Mouse (Mus musculus): ENCODE results near the gene Colgalt1. TPM values are rescaled to one million over a fixed set of nuclear protein-coding genes. Genes with fewer than 3 reads are reported as not detected.

Colgalt1 gene
- total and polyA plus RNA-seq, 3 experiments = 50.9 to 102 (median 59.0) TPM

DNA sequence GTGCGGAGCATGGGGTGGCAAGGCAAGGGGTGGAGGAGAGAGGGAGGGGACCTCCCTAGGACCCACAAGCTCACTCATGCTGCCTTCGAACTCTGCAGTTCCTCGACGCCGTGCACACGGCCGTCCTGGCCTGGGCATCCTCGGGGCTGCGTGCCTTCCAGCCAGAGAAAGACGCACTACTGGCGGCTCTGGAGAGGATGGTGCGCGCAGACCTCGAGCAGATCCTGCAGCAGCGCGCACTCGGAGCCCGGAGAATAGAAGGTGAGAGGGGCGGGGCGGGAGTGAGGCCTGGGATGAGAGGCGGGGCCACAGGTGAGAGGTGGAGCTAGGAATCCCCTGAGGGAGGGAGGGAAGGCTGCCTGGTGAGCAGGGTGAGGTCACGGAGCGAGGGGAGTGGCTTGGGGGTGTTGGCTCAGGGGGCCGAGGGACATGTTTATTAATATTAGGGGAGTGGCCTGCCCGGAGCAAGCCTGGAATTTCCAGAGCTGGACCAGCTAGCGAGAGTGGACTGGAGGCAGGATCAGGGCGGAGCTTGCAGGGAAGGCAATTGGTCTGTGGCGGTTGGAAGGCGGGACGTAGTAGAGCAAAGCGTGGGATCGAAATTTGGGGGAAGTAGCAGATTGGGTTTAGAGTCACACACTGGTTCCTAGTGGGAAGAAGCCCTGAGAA, 8.0 kb upstream of the Colgalt1 start (continued):
- TF ChIP-seq CHD1 (IDR thresholded peaks at IDR 0.05; ENCODE audit: low read depth, low read length) (no peak), ZMIZ1 (IDR thresholded peaks at IDR 0.05; ENCODE audit: low read depth, low read length) (no peak), GABPA (IDR thresholded peaks at IDR 0.05; ENCODE audit: low read depth, low read length) (no peak)

DNA sequence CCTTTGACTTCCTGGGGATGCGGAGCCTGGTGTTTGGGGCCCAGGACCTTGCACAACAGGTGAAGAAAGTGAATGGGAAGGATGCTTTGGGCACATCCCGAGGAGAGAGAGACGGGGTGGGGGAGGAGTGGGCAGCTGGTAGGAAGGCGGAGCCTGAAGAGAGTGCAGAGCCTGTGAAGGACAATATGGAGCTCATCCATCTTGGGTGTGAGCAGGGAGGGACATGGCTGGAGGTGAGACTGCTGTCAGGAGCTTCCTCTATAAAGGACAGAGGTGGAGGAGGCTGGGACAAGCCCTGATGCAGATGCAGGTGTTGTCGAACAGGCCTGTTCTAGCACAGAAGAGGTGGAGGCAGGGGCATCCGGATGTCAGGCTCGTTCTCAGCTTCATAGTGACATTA, 6.8 kb upstream of the Colgalt1 start:
- no peaks in the 10 kb centered on the region for H3K9me3 ChIP-seq (replicated peaks; ENCODE audit: insufficient read depth, low read length)
- no peaks in the 10 kb centered on the region for H3K36me3 ChIP-seq (ENCODE audit: control insufficient read depth in 1 of 2, insufficient read depth in 2 of 2, low read length in 2 of 2)
- no peaks in the 10 kb centered on the region for H3K27me3 ChIP-seq (ENCODE audit: control insufficient read depth in 1 of 2, insufficient read depth in 2 of 2, low read length in 2 of 2)
- TF ChIP-seq MAZ (IDR thresholded peaks at IDR 0.05; ENCODE audit: low read depth, low read length) (no peak), USF1 (IDR thresholded peaks at IDR 0.05; ENCODE audit: low read depth, low read length) (no peak), ZMIZ1 (IDR thresholded peaks at IDR 0.05; ENCODE audit: low read depth, low read length) (no peak), TAL1 (IDR thresholded peaks at IDR 0.05; ENCODE audit: low read length) (no peak), E2F4 (IDR thresholded peaks at IDR 0.05; ENCODE audit: borderline replicate concordance, low read depth, low read length) (no peak), CHD2 (IDR thresholded peaks at IDR 0.05; ENCODE audit: low read length) (no peak), POLR2AphosphoS5 (IDR thresholded peaks at IDR 0.05; ENCODE audit: borderline replicate concordance, low read depth, low read length) (no peak), GABPA (IDR thresholded peaks at IDR 0.05; ENCODE audit: low read depth, low read length) (no peak), POLR2A (IDR thresholded peaks at IDR 0.05; ENCODE audit: control insufficient read depth in 1 of 2, insufficient read depth in 1 of 2, low read depth in 1 of 2, low read length in 2 of 2, poor library complexity in 1 of 2) (no peak), RCOR1 (IDR thresholded peaks at IDR 0.05; ENCODE audit: low read depth, low read length) (no peak)
- no peak overlapping the region for H3K9ac ChIP-seq (ENCODE audit: control insufficient read depth, low read depth, low read length, poor library complexity, severe bottlenecking)
- H3K4me3 ChIP-seq (ENCODE audit: control insufficient read depth in 1 of 2, insufficient read depth in 1 of 2, low read depth in 2 of 2, low read length in 2 of 2) = no peak overlapping the region
- no peaks in the 10 kb centered on the region for H3K4me1 ChIP-seq (ENCODE audit: control insufficient read depth in 1 of 2, insufficient read depth in 2 of 2, low read length in 2 of 2)
- no peak overlapping the region for H3K27ac ChIP-seq (ENCODE audit: control insufficient read depth, low read depth, low read length)
- DNase-seq (ENCODE audit: low read depth, low spot score) = no peak
- H3K79me2 ChIP-seq (ENCODE audit: control insufficient read depth, insufficient read depth, low read length, poor library complexity) = no peaks in the 10 kb centered on the region

GRCm38 (mm10) chr8:71612141-71612540, 1.3 kb downstream of the Colgalt1 start:
- DNase-seq (ENCODE audit: low read depth, low spot score) = peak; percentile 22
- Histone ChIP-seq H3K27me3 (ENCODE audit: control insufficient read depth in 1 of 2, insufficient read depth in 2 of 2, low read length in 2 of 2) (no peaks in the 10 kb centered on the region), H3K36me3 (ENCODE audit: control insufficient read depth in 1 of 2, insufficient read depth in 2 of 2, low read length in 2 of 2) (peaks cover 0 to 5% of the 10 kb centered on the region in 2 experiments; a peak in 3 of 4 replicates), H3K79me2 (ENCODE audit: control insufficient read depth, insufficient read depth, low read length, poor library complexity) (peaks cover 19% of the 10 kb centered on the region), H3K9me3 (replicated peaks; ENCODE audit: insufficient read depth, low read length) (no peaks in the 10 kb centered on the region), H3K9ac (ENCODE audit: control insufficient read depth, low read depth, low read length, poor library complexity, severe bottlenecking) (peak overlapping the region; percentile 86), H3K4me1 (ENCODE audit: control insufficient read depth in 1 of 2, insufficient read depth in 2 of 2, low read length in 2 of 2) (peaks cover 6 to 11% of the 10 kb centered on the region in 2 experiments; a peak in 2 of 4 replicates), H3K4me3 (ENCODE audit: control insufficient read depth in 1 of 2, insufficient read depth in 1 of 2, low read depth in 2 of 2, low read length in 2 of 2) (peak overlapping the region; percentile 81 to 93), H3K27ac (ENCODE audit: control insufficient read depth, low read depth, low read length) (no peak overlapping the region)
- TF ChIP-seq CHD2 (IDR thresholded peaks at IDR 0.05; ENCODE audit: low read length) (no peak), ETS1 (IDR thresholded peaks at IDR 0.05; ENCODE audit: low read depth, low read length) (no peak), RAD21 (IDR thresholded peaks at IDR 0.05; ENCODE audit: low read depth, low read length) (no peak), POLR2AphosphoS2 (IDR thresholded peaks at IDR 0.05; ENCODE audit: low read length) (no peak), HCFC1 (IDR thresholded peaks at IDR 0.05; ENCODE audit: low read depth, low read length) (no peak), UBTF (IDR thresholded peaks at IDR 0.05; ENCODE audit: borderline replicate concordance, insufficient read depth, low read depth, low read length) (no peak), MYC (IDR thresholded peaks at IDR 0.05; ENCODE audit: low read depth, low read length) (no peak), KAT2A (conservative IDR thresholded peaks at IDR 0.05; ENCODE audit: low read depth, low read length) (no peak), JUND (IDR thresholded peaks at IDR 0.05; ENCODE audit: low read depth, low read length) (no peak), ZMIZ1 (IDR thresholded peaks at IDR 0.05; ENCODE audit: low read depth, low read length) (no peak), USF1 (IDR thresholded peaks at IDR 0.05; ENCODE audit: low read depth, low read length) (no peak), GABPA (IDR thresholded peaks at IDR 0.05; ENCODE audit: low read depth, low read length) (no peak), POLR2AphosphoS5 (IDR thresholded peaks at IDR 0.05; ENCODE audit: borderline replicate concordance, low read depth, low read length) (no peak), SIN3A (IDR thresholded peaks at IDR 0.05; ENCODE audit: low read length) (no peak), ZNF384 (IDR thresholded peaks at IDR 0.05; ENCODE audit: low read depth, low read length) (no peak), CHD1 (IDR thresholded peaks at IDR 0.05; ENCODE audit: low read depth, low read length) (no peak), ZC3H11A (IDR thresholded peaks at IDR 0.05; ENCODE audit: low read depth, low read length) (no peak)
